Mouse (Mus musculus) lung, adult 2 months (tissue): ENCODE measurements around the gene Gm9970. TPM values are rescaled to one million over a fixed set of nuclear protein-coding genes. Genes with fewer than 3 reads are reported as not detected.

Source experiments
- DNase-seq: peaks from one replicate; pipeline ENCODE4 v3.0.0; 2022
- H3K4me1 ChIP-seq: fragments of 200-500 bp; 2 replicates; pipeline ENCODE4 v1.6.1; 2011; ENCODE audit warnings: low read length; ENCODE audit not compliant: control insufficient read depth, insufficient read depth
- H3K4me3 ChIP-seq: fragments of 200-500 bp; replicated peaks from 2 replicates; pipeline ENCODE3; 2011; ENCODE audit warnings: low read depth, mild to moderate bottlenecking, control low read depth, low read length; ENCODE audit errors: extremely low read depth
- CTCF ChIP-seq: fragments of 200-500 bp; IDR thresholded peaks from 2 replicates; pipeline ENCODE4 v1.5.1; 2011; ENCODE audit warnings: mild to moderate bottlenecking, low read length, control low read depth; ENCODE audit not compliant: insufficient read depth
- POLR2A ChIP-seq: fragments of 200-500 bp; IDR thresholded peaks from 2 replicates; pipeline ENCODE4 v1.6.1; 2011; ENCODE audit warnings: low read depth, mild to moderate bottlenecking, control low read depth, low read length, borderline replicate concordance; ENCODE audit errors: extremely low read depth
- WGBS: fragments of 180-500 bp; shearing (Covaris S2); methylation state at CpG from one replicate; pipeline ENCODE4 v1.1.7; 2018; 5-methylcytosine and 5-hydroxymethylcytosine counted together
- polyA plus RNA-seq: library from polyadenylated mRNA; depleted of rRNA; stranded (reverse); fragments of >200 nt; gene quantifications from 2 replicates; pipeline ENCODE4 v1.2.3, GENCODE M21; 2012

Gene Gm9970
- polyA plus RNA-seq, 1 experiment, result 0.36 TPM

DNA sequence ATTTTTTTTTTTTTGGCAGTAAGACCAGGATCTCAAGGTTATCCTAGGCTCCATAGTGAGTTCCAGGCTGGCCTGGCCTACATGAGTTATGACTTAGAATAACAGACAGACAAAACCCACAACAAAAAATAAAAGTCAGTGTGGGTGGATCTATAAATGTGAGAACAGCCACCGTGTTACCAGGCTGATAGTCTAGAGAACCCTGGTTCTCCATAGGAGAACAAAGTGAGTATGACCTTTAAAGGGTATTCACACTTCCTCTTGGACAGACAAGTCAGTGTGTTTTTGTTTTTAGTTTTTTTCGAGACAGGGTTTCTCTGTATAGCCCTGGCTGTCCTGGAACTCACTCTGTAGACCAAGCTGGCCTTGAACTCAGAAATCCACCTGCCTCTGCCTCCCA, 14.9 kb upstream of the Gm9970 start:
- Histone ChIP-seq H3K4me1 (peaks cover 8% of the 10 kb centered on the region), H3K4me3 (no peak overlapping the region)
- no peak for DNase-seq
- TF ChIP-seq CTCF (no peak), POLR2A (no peak)
- WGBS, result 67% methylated on average over 2 of the region's 2 CpGs

DNA sequence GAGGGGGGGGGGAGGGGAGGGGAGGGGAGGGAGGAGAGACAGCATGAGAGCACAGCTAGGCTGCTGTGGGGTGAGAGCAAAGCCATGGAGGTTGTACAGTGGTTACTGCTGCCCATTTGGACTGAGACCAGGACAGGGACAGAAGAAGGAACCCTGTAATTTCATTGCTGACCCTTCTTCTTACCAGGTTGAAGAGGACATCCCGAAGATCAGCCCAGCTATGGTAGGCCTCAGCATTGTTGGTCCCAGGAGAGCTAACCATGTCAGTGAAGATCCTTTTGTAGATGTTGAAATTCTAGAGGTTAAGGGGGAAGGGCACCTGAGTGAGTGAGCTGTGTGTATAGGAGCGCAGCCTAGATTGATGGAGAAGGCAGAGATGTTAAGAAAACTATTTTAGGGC, 14.3 kb upstream of the Gm9970 start:
- H3K4me3 ChIP-seq, result no peak overlapping the region
- H3K4me1 ChIP-seq, result peaks cover 8% of the 10 kb centered on the region
- DNase-seq, result no peak
- 96% methylated on average over 2 of the region's 2 CpGs for WGBS
- no peak for TF ChIP-seq POLR2A
- TF ChIP-seq CTCF, result no peak

DNA sequence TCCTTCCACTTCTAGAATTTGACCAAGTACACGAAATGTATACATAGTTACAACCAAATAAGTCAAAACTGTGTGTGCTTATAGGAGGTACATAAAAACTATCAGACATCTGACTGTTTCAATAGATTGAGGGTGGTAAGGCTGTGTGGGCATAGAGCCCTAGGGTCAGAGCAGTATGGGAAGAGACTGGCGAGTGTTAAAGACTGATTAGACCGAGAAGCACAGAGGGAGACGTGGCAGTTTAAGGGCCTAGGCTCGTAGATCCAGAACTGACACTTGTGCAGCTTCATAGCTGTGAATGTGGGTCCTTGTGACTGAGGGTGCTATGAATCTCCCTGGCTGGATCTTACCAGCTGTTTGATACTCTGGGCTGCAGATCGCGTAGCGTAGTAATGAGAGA, 13.9 kb upstream of the Gm9970 start:
- 69% methylated on average over 8 of the region's 8 CpGs for WGBS
- H3K4me3 ChIP-seq, result no peak overlapping the region
- TF ChIP-seq POLR2A, result no peak
- TF ChIP-seq CTCF, result no peak
- DNase-seq, result no peak
- H3K4me1 ChIP-seq, result peaks cover 8% of the 10 kb centered on the region

DNA sequence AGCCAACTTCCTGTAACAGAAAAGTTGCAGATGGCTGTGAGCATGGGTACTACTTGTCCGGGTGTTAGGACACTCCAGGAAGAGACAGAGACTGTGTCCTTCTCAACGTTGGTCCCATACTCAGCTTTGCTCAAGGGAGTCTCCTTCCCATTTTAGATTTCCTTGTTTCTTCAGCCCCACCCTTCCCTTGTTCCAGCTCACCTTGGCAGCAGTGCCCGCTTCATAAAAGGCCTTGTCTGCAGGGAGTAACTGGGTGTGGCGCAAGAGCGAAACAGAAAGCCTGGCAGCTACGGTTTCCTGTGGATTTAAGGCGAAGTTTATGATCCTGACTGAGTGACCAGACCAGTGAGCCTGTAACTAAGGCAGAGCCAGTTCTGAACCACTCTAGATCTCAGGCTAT, 13.4 kb upstream of the Gm9970 start:
- DNase-seq, result peak; percentile 65
- H3K4me1 ChIP-seq, result peaks cover 8% of the 10 kb centered on the region
- H3K4me3 ChIP-seq, result no peak overlapping the region
- no peak for TF ChIP-seq CTCF
- 26% methylated on average over 7 of the region's 7 CpGs for WGBS

DNA sequence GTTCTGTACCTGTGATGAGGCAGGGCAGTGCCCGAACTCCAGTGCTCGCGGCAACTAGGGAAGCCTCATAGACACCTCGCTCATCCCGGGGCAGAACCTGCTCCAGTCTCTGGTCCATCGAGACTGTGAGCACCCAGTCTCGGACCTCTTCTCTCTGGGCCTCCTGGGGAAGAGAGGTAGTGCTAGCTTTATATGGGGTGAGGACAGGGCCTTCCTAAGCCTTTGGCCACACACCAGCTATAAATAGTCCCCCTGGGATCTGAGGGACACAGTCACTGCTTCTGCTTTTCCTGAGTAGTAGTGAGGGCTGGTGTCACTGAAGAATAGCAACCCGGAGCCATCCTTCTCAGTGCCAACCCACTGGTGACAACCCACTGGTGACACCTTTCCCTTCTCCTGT, 12.8 kb upstream of the Gm9970 start:
- Histone ChIP-seq H3K4me3 (no peak overlapping the region), H3K4me1 (peaks cover 8% of the 10 kb centered on the region)
- no peak for TF ChIP-seq POLR2A
- TF ChIP-seq CTCF, result no peak
- 86% methylated on average over 8 of the region's 8 CpGs for WGBS
- peak; percentile 8 for DNase-seq

DNA sequence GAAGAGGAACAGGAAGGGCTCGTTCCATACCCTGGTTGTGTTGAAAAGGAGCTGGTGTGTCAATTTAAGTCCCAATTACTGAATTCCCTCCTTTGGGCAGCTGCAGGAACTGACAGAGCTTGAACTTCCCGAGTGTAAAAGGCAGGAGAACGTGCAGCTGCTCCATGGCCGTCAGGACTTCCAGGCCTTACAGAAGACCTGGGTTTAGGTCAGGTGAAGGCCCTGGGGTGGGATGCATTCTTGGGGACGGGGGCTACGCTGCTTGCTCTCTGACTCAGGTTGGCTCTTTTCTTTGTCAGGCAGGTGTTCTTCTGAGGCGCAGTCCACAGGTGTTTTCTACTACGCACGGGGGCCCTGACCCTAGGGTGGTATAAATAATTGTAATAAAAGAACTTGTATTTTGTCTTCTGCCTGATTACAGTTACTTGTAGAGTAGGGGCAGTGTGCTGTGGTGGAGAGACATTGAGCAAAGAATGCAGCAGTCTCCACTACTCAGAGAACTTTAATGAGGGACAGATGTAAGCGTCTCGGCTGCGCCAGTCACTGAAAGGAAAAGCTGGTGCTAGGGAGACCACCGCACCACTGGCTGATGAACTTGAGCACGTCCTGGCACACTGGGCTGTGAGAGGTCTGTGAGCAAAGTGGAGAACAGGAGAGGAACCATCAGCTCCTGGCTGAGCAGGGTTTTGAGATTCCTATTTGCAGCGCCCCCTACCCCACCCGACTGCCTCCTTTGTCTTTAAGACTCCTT, 11.9 kb upstream of the Gm9970 start:
- Histone ChIP-seq H3K4me1 (peaks cover 8% of the 10 kb centered on the region), H3K4me3 (no peak overlapping the region)
- no peak for DNase-seq
- no peak for TF ChIP-seq CTCF
- no peak for TF ChIP-seq POLR2A
- 78% methylated on average over 16 of the region's 16 CpGs for WGBS

DNA sequence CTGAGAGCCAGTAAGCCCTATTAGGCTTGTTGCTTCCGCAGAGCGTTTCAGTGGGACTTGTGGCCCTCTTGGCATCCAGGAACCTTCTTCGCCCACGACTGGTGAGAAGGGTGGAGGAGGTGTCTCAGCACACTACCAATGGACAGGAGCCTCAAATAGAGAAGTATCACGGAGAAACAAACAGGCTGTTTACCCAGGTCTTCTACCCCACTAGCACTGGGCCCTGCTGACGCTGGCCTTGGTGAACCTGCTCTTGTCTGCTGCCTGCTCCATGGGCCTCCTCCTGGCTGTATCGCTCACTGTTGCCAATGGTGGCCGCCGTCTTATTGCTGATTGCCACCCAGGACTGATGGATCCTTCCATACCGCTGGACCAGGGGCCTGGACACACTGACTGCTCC, 11.1 kb upstream of the Gm9970 start:
- DNase-seq, result no peak
- Histone ChIP-seq H3K4me1 (peaks cover 8% of the 10 kb centered on the region), H3K4me3 (peak overlapping the region; percentile 45)
- WGBS, result 63% methylated on average over 10 of the region's 10 CpGs
- no peak for TF ChIP-seq CTCF
- no peak for TF ChIP-seq POLR2A

DNA sequence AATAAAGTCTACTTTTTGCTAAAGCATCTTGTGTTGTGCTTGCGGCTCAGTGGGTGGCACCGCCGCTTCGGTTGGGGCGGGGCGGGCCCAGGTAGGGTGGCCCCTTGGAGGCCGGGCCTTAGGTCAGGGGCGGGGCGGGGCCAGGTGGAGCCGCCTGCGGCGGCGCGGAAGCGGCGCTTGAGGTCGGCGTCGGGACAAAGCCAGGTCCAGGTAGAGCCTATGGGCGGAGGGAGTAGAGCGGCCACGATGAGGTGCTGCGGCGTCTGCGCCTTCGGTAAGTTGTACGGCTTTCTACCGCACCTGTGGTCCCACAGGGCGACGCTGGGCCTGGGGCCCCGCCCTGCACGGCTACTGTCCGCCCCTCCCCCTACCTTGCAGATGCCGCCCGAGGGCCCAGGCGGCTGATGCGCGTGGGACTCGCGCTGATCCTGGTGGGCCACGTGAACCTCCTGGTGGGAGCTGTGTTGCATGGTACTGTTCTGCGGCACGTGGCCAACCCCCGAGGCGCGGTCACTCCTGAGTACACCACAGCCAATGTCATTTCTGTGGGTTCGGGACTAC, 10.6 kb upstream of the Gm9970 start, which contains the start of gene Krtcap3:
Krtcap3 (plus strand) TSS at position 151 of the 561 bp plus-strand sequence.
- peak; percentile 68 for DNase-seq
- Histone ChIP-seq H3K4me3 (peak within 1 kb of the TSS; percentile 45), H3K4me1 (peaks cover 8% of the 10 kb centered on the region)
- WGBS, result 53% methylated on average over 47 of the region's 47 CpGs
- TF ChIP-seq POLR2A, result peak; percentile 45; the same call in 1 of the 2 replicates
- no peak for TF ChIP-seq CTCF

DNA sequence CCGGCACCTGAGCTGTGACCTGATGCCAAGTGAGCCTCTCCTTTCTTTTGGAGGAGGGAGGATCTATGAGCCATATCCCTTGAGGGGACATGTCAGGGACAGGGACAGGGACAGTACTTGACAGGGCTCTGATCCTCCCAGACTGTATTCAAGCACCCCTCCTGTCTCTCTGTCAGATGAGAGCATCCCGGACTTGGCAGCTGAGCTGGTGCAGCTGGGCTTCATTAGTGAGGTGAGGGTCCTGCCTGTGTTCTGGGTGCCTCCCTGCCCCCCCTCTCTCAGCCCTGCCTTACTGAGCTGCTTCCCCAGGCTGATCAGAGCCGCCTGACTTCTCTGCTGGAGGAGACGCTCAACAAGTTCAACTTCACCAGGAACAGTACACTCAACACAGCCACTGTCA, 9.7 kb upstream of the Gm9970 start:
- DNase-seq, result no peak
- 56% methylated on average over 4 of the region's 4 CpGs for WGBS
- Histone ChIP-seq H3K4me1 (peaks cover 8% of the 10 kb centered on the region), H3K4me3 (no peak overlapping the region)
- TF ChIP-seq CTCF (no peak), POLR2A (no peak)

DNA sequence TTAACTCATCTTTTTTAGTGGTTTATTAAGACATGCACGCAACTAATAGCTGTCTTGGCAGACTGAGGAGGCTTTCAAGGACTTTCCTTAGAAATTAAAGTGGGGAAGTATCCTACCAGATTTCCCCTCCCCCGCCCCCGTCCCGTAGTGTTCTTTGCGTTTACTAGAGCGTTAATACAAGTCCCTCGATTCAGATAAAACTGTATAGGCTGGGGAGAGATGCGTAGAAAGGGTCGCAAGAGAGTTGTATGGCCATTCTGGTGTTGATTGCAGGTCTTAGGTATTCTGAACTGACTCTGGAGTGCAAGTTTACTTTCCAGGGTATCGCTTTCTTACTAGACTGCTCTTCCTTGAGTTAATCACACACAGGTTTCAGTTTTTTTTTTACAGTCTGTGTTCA, 1.2 kb upstream of the Gm9970 start:
- no peak for TF ChIP-seq CTCF
- no peak for TF ChIP-seq POLR2A
- H3K4me1 ChIP-seq, result peaks cover 4% of the 10 kb centered on the region
- no peak for DNase-seq
- 15% methylated on average over 10 of the region's 10 CpGs for WGBS
- H3K4me3 ChIP-seq, result peak overlapping the region; percentile 15
